Mouse (Mus musculus): ENCODE results near the gene Schip1.

DNA sequence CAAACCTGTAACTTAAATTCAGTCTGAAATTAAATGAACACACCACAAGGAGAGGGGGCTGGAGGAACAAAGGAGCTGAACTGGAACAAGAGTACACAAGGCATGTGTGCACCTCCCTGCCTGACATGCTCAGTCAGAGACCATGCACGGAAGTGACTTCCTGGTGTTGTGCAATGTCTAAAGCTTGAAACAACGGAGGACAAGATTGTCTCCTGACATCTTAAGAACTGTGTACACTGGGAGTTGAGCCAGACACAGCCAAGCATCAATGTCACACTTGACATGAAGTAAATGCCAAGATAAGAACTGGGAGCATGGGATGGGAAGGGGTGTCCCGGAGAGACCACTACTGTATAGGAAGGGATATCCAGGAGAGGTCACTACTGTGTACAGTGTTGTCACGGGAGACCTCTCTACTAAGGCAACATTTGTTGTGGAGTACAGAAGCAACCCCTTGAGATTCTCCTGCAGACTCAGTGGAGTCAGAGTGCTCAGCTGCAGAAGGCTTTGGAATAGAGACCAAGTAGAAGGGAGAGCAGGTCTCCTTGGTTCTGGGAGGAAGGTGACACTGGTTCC lies 490.6 kb downstream of the Schip1 start:
- TF ChIP-seq CTCF (IDR thresholded peaks at IDR 0.05; ENCODE audit: control insufficient read depth, insufficient read depth, insufficient replicate concordance, low read depth, low read length) (no peak), POLR2A (IDR thresholded peaks at IDR 0.05; ENCODE audit: control insufficient read depth, low read depth, low read length) (no peak)

All from testis, adult 2 months (tissue).